Mouse (Mus musculus) stomach, postnatal 0 days (tissue): ENCODE results near the gene Il12a. TPM values are rescaled to one million over a fixed set of nuclear protein-coding genes. Genes with fewer than 3 reads are reported as not detected.

Experiments used
- ATAC-seq: fragments of 200-750 bp; cut with Nextera tagmentation; 2 replicates; pipeline ENCODE4 v1.8.0; 2017; ENCODE audit not compliant: low FRiP score, low TSS enrichment
- DNase-seq: peaks from one replicate; pipeline ENCODE4 v3.0.0-alpha.2; 2016; ENCODE audit warnings: low spot score
- H3K27ac ChIP-seq: fragments of 300-500 bp; sonication (generic); replicated peaks from 2 replicates; pipeline ENCODE4 v1.5.1; 2014; ENCODE audit warnings: mild to moderate bottlenecking, control low read depth
- H3K27me3 ChIP-seq: fragments of 300-500 bp; sonication (generic); 2 replicates; pipeline ENCODE4 v1.6.1; 2014; ENCODE audit warnings: low read length; ENCODE audit not compliant: control insufficient read depth, insufficient read depth
- H3K36me3 ChIP-seq: fragments of 300-500 bp; sonication (generic); 2 replicates; pipeline ENCODE4 v1.6.1; 2014; ENCODE audit warnings: low read length, mixed read lengths; ENCODE audit not compliant: control insufficient read depth, insufficient read depth
- H3K4me1 ChIP-seq: fragments of 300-500 bp; sonication (generic); replicated peaks from 2 replicates; pipeline ENCODE4 v1.6.1; 2014; ENCODE audit warnings: antibody characterized with exemption; ENCODE audit not compliant: control insufficient read depth, insufficient read depth
- H3K4me2 ChIP-seq: fragments of 300-500 bp; sonication (generic); replicated peaks from 2 replicates; pipeline ENCODE4 v1.6.1; 2014; ENCODE audit warnings: low read depth, mild to moderate bottlenecking, control low read depth, moderate library complexity
- H3K4me3 ChIP-seq: fragments of 300-500 bp; sonication (generic); 2 replicates; pipeline ENCODE4 v1.5.1; 2014; ENCODE audit warnings: low read depth, low read length, control low read depth
- H3K9ac ChIP-seq: fragments of 300-500 bp; sonication (generic); 2 replicates; pipeline ENCODE4 v1.6.1; 2014; ENCODE audit warnings: mild to moderate bottlenecking, low read length, control low read depth, mixed read lengths
- H3K9me3 ChIP-seq: fragments of 300-500 bp; sonication (generic); 2 replicates; pipeline ENCODE4 v1.6.1; 2016; ENCODE audit warnings: low read length; ENCODE audit not compliant: control insufficient read depth
- CTCF ChIP-seq: IDR thresholded peaks from 2 replicates; pipeline ENCODE4 v1.5.1; 2016; ENCODE audit warnings: antibody characterized with exemption, low read depth, mild to moderate bottlenecking, moderate library complexity
- EP300 ChIP-seq: optimal IDR thresholded peaks from 2 replicates; pipeline ENCODE3; 2016; ENCODE audit warnings: antibody characterized with exemption
- WGBS: fragments of 180-500 bp; shearing (Covaris S2); extraction: QIAGEN DNeasy Blood & Tissue Kit; methylation state at CpG from one replicate; pipeline ENCODE4 v1.1.7; 2014; 5-methylcytosine and 5-hydroxymethylcytosine counted together
- polyA plus RNA-seq: library from polyadenylated mRNA; unstranded; fragments of >200 nt; fragmentation: Nextera tagmentation; extraction: Ambion mirVana; gene quantifications from 2 replicates; pipeline ENCODE4 v1.2.1, GENCODE M21; 2015

Gene Il12a
- polyA plus RNA-seq, 1 experiment from 2014 or later: 0.10 TPM

GRCm38 (mm10) chr3:68657589-68658245 lies 32.7 kb upstream of the Il12a start:
- H3K27ac ChIP-seq: no peak overlapping the region
- no peaks in the 10 kb centered on the region for H3K36me3 ChIP-seq
- no peak for DNase-seq
- H3K4me3 ChIP-seq: no peak overlapping the region
- no peaks in the 10 kb centered on the region for H3K4me1 ChIP-seq
- no peak overlapping the region for H3K9ac ChIP-seq
- H3K4me2 ChIP-seq: no peak overlapping the region
- TF ChIP-seq EP300 (no peak), CTCF (no peak)
- ATAC-seq: no peak
- H3K27me3 ChIP-seq: no peaks in the 10 kb centered on the region
- no peaks in the 10 kb centered on the region for H3K9me3 ChIP-seq
- 23% methylated on average over 9 of the region's 9 CpGs for WGBS

DNA sequence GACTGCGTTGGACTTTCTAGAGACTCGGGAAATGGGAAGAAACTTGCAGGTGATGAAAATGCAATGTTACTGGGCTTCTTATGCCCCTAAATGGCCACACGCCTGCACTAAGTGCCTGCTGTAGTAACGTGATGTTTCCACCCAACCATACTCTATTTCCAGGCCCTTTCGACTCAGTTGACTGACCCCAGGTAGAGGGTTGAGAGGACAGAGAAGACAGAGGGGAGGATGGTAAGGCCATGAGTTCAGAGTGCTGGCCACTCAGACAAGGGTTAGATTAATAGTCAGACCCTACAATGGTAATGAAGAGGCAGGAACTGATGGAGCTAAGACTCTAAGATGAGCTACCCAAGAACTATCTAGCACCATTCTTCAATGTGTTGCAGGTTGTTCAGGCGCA lies 30.4 kb upstream of the Il12a start:
- WGBS: 92% methylated on average over 6 of the region's 6 CpGs
- Histone ChIP-seq H3K27me3 (no peaks in the 10 kb centered on the region), H3K36me3 (no peaks in the 10 kb centered on the region), H3K4me3 (no peak overlapping the region), H3K9me3 (no peaks in the 10 kb centered on the region), H3K4me2 (no peak overlapping the region), H3K9ac (no peak overlapping the region), H3K4me1 (no peaks in the 10 kb centered on the region), H3K27ac (no peak overlapping the region)
- no peak for DNase-seq
- no peak for ATAC-seq
- no peak for TF ChIP-seq EP300
- TF ChIP-seq CTCF: no peak

- Histone ChIP-seq H3K4me2 (no peak overlapping the region), H3K9me3 (no peaks in the 10 kb centered on the region), H3K4me1 (no peaks in the 10 kb centered on the region), H3K27me3 (no peaks in the 10 kb centered on the region), H3K27ac (no peak overlapping the region), H3K4me3 (no peak overlapping the region), H3K36me3 (no peaks in the 10 kb centered on the region), H3K9ac (no peak overlapping the region)
- no peak for DNase-seq
- 61% methylated on average over 4 of the region's 4 CpGs for WGBS
- TF ChIP-seq EP300 (no peak), CTCF (no peak)
- no peak for ATAC-seq
These were observed 29.9 kb upstream of the Il12a start for GRCm38 (mm10) chr3:68660538-68660937.

DNA sequence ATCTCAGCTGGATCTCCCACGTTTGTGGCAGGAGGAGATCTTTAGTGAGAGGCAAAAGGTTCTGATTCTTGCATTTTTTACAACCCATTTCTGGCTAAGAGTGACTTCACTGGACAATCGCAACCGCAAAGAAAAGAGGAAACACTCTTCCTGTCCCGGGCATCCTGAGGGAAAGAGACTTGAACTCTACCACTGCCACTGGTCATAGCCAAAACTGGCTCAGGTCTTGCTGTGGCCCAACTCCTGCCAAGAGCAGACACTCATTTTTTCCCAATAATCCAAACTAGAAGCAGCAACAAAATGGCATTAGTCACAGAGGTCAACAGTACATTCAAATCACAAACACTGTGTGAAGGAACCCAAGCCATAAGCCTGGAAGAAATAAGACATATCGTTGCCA lies 28.1 kb upstream of the Il12a start:
- no peaks in the 10 kb centered on the region for H3K4me1 ChIP-seq
- H3K27me3 ChIP-seq: no peaks in the 10 kb centered on the region
- ATAC-seq (no peak), DNase-seq (no peak)
- H3K36me3 ChIP-seq: no peaks in the 10 kb centered on the region
- no peak overlapping the region for H3K4me3 ChIP-seq
- H3K4me2 ChIP-seq: no peak overlapping the region
- H3K9ac ChIP-seq: no peak overlapping the region
- H3K27ac ChIP-seq: no peak overlapping the region
- no peaks in the 10 kb centered on the region for H3K9me3 ChIP-seq
- 83% methylated on average over 5 of the region's 5 CpGs for WGBS
- no peak for TF ChIP-seq CTCF
- TF ChIP-seq EP300: no peak

DNA sequence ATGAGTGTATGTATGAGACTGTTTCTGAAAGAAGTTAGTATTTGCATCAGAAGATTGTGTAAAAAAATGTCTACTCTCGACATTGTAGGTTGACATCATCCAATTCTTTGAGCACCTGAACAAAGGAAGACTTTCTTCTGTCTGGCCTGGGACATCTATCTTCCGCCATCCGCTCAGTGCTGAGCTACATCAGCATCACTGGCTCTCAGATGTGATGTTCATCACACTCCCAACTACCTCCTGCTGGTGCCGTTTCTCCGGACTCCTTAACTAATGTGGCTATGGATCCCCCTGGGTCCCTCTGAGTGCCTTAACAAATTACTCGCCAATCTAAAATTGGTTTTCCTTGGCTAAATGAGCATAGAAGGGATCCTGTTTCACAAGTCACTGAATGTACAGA lies 26.1 kb upstream of the Il12a start:
- Histone ChIP-seq H3K9ac (no peak overlapping the region), H3K27ac (no peak overlapping the region), H3K4me2 (no peak overlapping the region), H3K4me3 (no peak overlapping the region), H3K36me3 (no peaks in the 10 kb centered on the region), H3K4me1 (no peaks in the 10 kb centered on the region), H3K9me3 (no peaks in the 10 kb centered on the region), H3K27me3 (no peaks in the 10 kb centered on the region)
- WGBS: 83% methylated on average over 6 of the region's 6 CpGs
- ATAC-seq (no peak), DNase-seq (no peak)
- TF ChIP-seq EP300 (no peak), CTCF (no peak)

DNA sequence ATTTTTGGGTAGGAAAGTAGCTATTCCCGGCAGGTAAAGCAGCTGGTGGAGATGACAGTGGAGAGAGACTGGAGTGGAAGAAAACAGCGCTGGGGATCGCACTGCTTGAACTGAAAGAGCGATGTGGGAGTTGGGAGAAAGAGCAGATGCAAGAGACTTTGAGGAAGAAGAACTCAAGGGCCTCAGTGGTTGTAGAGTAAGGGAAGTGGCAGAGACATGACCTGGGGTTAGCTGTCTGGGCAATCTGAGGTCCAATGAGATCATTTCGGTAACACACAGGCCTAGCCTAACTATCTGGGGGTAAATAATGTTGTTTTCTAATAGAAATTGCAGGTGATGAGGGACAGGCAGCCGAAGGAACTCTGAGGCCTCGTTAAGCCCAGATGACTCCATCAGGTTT lies 24.1 kb upstream of the Il12a start:
- H3K27ac ChIP-seq: no peak overlapping the region
- DNase-seq (no peak), ATAC-seq (no peak)
- WGBS: 93% methylated on average over 7 of the region's 7 CpGs
- no peak for TF ChIP-seq EP300
- TF ChIP-seq CTCF: no peak
- H3K4me1 ChIP-seq: no peaks in the 10 kb centered on the region
- no peaks in the 10 kb centered on the region for H3K9me3 ChIP-seq
- no peak overlapping the region for H3K4me3 ChIP-seq
- no peaks in the 10 kb centered on the region for H3K27me3 ChIP-seq
- no peak overlapping the region for H3K9ac ChIP-seq
- H3K4me2 ChIP-seq: no peak overlapping the region
- H3K36me3 ChIP-seq: no peaks in the 10 kb centered on the region
